Mouse (Mus musculus): Measurements from ENCODE around the gene Atad1. TPM values are rescaled to one million over a fixed set of nuclear protein-coding genes. Genes with fewer than 3 reads are reported as not detected.
"Not testable (repeated sequence)": the region's sequence is repeated elsewhere in the genome, so short reads cannot be mapped to it uniquely, and the experiment has no call there.

The Atad1 gene
- polyA plus RNA-seq, 1 experiment, result 10.4 TPM

DNA sequence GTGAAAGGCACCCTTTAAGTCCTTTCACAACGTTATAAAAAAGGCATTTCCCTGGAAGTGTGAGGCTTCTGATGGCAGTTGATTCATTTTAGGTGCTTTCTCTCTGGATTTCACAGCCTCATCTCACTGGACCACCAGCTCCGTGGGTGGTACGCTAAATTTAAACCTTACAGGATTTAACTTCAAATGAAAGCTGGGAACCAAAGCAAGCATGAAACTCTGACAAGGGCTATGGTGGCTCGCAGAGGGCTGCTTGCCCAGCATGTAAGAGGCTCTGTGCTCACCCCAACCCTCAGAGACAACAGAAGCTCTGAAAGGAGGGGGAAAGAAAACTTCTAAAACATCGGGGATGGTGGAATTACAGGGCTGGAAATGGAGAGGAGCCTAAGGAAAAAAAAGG lies 51.9 kb downstream of the Atad1 start:
- Histone ChIP-seq H3K36me3 (ENCODE audit: control insufficient read depth, insufficient read depth) (peaks cover 74% of the 10 kb centered on the region), H3K4me3 (ENCODE audit: insufficient read depth, poor library complexity, severe bottlenecking) (no peak overlapping the region), H3K27me3 (ENCODE audit: control insufficient read depth, insufficient read depth, insufficient read length) (no peaks in the 10 kb centered on the region), H3K79me3 (ENCODE audit: low read depth) (no peaks in the 10 kb centered on the region), H3K79me2 (ENCODE audit: control insufficient read depth, insufficient read depth) (no peaks in the 10 kb centered on the region), H3ac (ENCODE audit: control insufficient read depth, insufficient read length, low read depth) (no peak overlapping the region)
- TF ChIP-seq MYOG (IDR thresholded peaks at IDR 0.05; ENCODE audit: control insufficient read depth, extremely low read depth, insufficient read length), result no peak
- TF ChIP-seq USF1 (IDR thresholded peaks at IDR 0.05; ENCODE audit: low read depth), result no peak
- TF ChIP-seq CEBPB (IDR thresholded peaks at IDR 0.05; ENCODE audit: low read depth), result no peak
- TF ChIP-seq MAX (IDR thresholded peaks at IDR 0.05), result no peak
- TF ChIP-seq FOSL1 (IDR thresholded peaks at IDR 0.05; ENCODE audit: insufficient read depth, low read length, poor library complexity, severe bottlenecking), result no peak
- no peak for TF ChIP-seq MYOD1 (IDR thresholded peaks at IDR 0.05; ENCODE audit: control insufficient read depth, insufficient read length, low read depth)
- TF ChIP-seq CTCF (IDR thresholded peaks at IDR 0.05; ENCODE audit: control insufficient read depth, insufficient read depth, insufficient read length), result no peak

- Histone ChIP-seq H3K79me3 (ENCODE audit: low read depth) (peaks cover 1% of the 10 kb centered on the region), H3ac (ENCODE audit: control insufficient read depth, insufficient read length, low read depth) (no peak overlapping the region), H3K27me3 (ENCODE audit: control insufficient read depth, insufficient read depth, insufficient read length) (no peaks in the 10 kb centered on the region), H3K36me3 (ENCODE audit: control insufficient read depth, insufficient read depth) (peaks cover 91% of the 10 kb centered on the region), H3K79me2 (ENCODE audit: control insufficient read depth, insufficient read depth) (no peaks in the 10 kb centered on the region), H3K4me3 (ENCODE audit: insufficient read depth, poor library complexity, severe bottlenecking) (no peak overlapping the region)
- TF ChIP-seq MYOD1 (IDR thresholded peaks at IDR 0.05; ENCODE audit: control insufficient read depth, insufficient read length, low read depth) (no peak), FOSL1 (IDR thresholded peaks at IDR 0.05; ENCODE audit: insufficient read depth, low read length, poor library complexity, severe bottlenecking) (no peak), CTCF (IDR thresholded peaks at IDR 0.05; ENCODE audit: control insufficient read depth, insufficient read depth, insufficient read length) (no peak), MYOG (IDR thresholded peaks at IDR 0.05; ENCODE audit: control insufficient read depth, extremely low read depth, insufficient read length) (no peak), USF1 (IDR thresholded peaks at IDR 0.05; ENCODE audit: low read depth) (no peak), MAX (IDR thresholded peaks at IDR 0.05) (no peak), CEBPB (IDR thresholded peaks at IDR 0.05; ENCODE audit: low read depth) (no peak)
Measured at GRCm38 (mm10) chr19:32683081-32683480, 56.5 kb downstream of the Atad1 start.

DNA sequence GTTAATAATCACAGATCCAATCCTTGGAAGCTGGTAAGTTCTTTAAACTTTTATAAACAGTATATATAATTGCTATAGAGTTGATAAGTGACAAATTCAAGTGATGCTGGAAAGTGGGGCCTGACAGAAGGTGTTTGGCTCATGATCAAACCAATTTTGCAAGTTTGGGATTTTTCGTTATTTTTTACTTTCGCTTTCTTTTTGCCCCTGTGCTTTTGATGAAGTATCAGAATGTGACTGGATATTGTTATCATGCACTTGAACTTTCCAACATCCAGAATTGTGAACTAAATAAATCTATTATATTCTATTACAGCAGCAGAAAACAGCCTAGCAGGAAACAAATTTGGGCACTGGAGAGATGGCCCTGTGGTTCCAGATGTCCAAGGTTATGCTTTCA lies 58.7 kb downstream of the Atad1 start:
- no peaks in the 10 kb centered on the region for H3K79me2 ChIP-seq (ENCODE audit: control insufficient read depth, insufficient read depth)
- no peak overlapping the region for H3ac ChIP-seq (ENCODE audit: control insufficient read depth, insufficient read length, low read depth)
- no peak overlapping the region for H3K4me3 ChIP-seq (ENCODE audit: insufficient read depth, poor library complexity, severe bottlenecking)
- TF ChIP-seq FOSL1 (IDR thresholded peaks at IDR 0.05; ENCODE audit: insufficient read depth, low read length, poor library complexity, severe bottlenecking) (no peak), MYOD1 (IDR thresholded peaks at IDR 0.05; ENCODE audit: control insufficient read depth, insufficient read length, low read depth) (no peak), USF1 (IDR thresholded peaks at IDR 0.05; ENCODE audit: low read depth) (no peak)
- H3K27me3 ChIP-seq (ENCODE audit: control insufficient read depth, insufficient read depth, insufficient read length), result no peaks in the 10 kb centered on the region
- H3K36me3 ChIP-seq (ENCODE audit: control insufficient read depth, insufficient read depth), result peaks cover 87% of the 10 kb centered on the region
- H3K79me3 ChIP-seq (ENCODE audit: low read depth), result peaks cover 1% of the 10 kb centered on the region

GRCm38 (mm10) chr19:32675766-32676165 lies 63.8 kb downstream of the Atad1 start:
- H3K79me3 ChIP-seq (ENCODE audit: low read depth), result peaks cover 1% of the 10 kb centered on the region
- H3ac ChIP-seq (ENCODE audit: control insufficient read depth, insufficient read length, low read depth), result no peak overlapping the region
- no peak overlapping the region for H3K4me3 ChIP-seq (ENCODE audit: insufficient read depth, poor library complexity, severe bottlenecking)
- H3K79me2 ChIP-seq (ENCODE audit: control insufficient read depth, insufficient read depth), result no peaks in the 10 kb centered on the region
- no peak for TF ChIP-seq FOSL1 (IDR thresholded peaks at IDR 0.05; ENCODE audit: insufficient read depth, low read length, poor library complexity, severe bottlenecking)
- no peak for TF ChIP-seq MYOG (IDR thresholded peaks at IDR 0.05; ENCODE audit: control insufficient read depth, extremely low read depth, insufficient read length)
- TF ChIP-seq MYOD1 (IDR thresholded peaks at IDR 0.05; ENCODE audit: control insufficient read depth, insufficient read length, low read depth), result no peak
- no peak for TF ChIP-seq CEBPB (IDR thresholded peaks at IDR 0.05; ENCODE audit: low read depth)
- no peak for TF ChIP-seq USF1 (IDR thresholded peaks at IDR 0.05; ENCODE audit: low read depth)
- no peak for TF ChIP-seq MAX (IDR thresholded peaks at IDR 0.05)
- no peak for TF ChIP-seq CTCF (IDR thresholded peaks at IDR 0.05; ENCODE audit: control insufficient read depth, insufficient read depth, insufficient read length)
- peaks cover 75% of the 10 kb centered on the region for H3K36me3 ChIP-seq (ENCODE audit: control insufficient read depth, insufficient read depth)
- no peaks in the 10 kb centered on the region for H3K27me3 ChIP-seq (ENCODE audit: control insufficient read depth, insufficient read depth, insufficient read length)

DNA sequence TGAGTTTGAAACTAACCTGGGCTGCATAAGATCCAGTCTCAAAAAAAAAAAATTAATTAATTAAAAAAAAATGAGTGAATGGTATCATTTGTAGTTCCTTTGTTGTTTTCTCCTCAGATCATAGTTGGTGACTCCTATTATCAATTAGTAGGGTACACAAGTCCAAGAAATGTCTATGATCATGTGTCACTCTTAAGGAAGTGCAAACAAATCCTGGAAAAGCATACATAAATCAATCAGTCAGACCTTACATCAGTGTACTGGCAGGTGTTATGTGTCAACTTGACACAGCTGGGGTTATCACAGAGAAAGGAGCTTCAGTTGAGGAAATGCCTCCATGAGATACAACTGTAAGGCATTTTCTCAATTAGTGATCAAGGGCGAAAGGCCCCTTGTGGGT lies 71.8 kb downstream of the Atad1 start:
- H3K36me3 ChIP-seq (ENCODE audit: control insufficient read depth, insufficient read depth), result peaks cover 10% of the 10 kb centered on the region
- not testable (repeated sequence) for H3K79me2 ChIP-seq (ENCODE audit: control insufficient read depth, insufficient read depth); H3K27me3 ChIP-seq (ENCODE audit: control insufficient read depth, insufficient read depth, insufficient read length); H3K79me3 ChIP-seq (ENCODE audit: low read depth); H3ac ChIP-seq (ENCODE audit: control insufficient read depth, insufficient read length, low read depth); H3K4me3 ChIP-seq (ENCODE audit: insufficient read depth, poor library complexity, severe bottlenecking)

DNA sequence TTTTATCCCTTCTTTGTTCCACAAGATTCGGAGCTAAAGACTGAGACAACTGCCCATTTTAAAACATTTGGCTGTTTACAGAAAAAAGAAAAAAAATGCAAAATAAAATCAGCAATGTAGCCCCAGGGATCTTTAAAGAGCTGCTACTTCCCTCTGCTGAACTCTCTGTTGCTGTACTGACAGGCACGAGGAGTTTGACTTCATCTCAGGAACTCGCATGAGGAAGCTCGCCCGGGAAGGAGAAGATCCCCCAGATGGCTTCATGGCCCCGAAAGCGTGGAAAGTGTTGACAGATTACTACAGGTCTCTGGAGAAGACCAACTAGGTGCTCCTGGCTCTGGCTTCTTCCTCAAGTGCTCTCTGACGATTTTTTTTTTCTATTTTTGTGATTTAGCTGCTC lies 74.3 kb downstream of the Atad1 start:
- no peak overlapping the region for H3ac ChIP-seq (ENCODE audit: control insufficient read depth, insufficient read length, low read depth)
- TF ChIP-seq MYOG (IDR thresholded peaks at IDR 0.05; ENCODE audit: control insufficient read depth, extremely low read depth, insufficient read length) (no peak), MYOD1 (IDR thresholded peaks at IDR 0.05; ENCODE audit: control insufficient read depth, insufficient read length, low read depth) (no peak), FOSL1 (IDR thresholded peaks at IDR 0.05; ENCODE audit: insufficient read depth, low read length, poor library complexity, severe bottlenecking) (no peak), CEBPB (IDR thresholded peaks at IDR 0.05; ENCODE audit: low read depth) (no peak), MAX (IDR thresholded peaks at IDR 0.05) (no peak), USF1 (IDR thresholded peaks at IDR 0.05; ENCODE audit: low read depth) (no peak), CTCF (IDR thresholded peaks at IDR 0.05; ENCODE audit: control insufficient read depth, insufficient read depth, insufficient read length) (no peak)
- H3K36me3 ChIP-seq (ENCODE audit: control insufficient read depth, insufficient read depth), result no peaks in the 10 kb centered on the region
- H3K27me3 ChIP-seq (ENCODE audit: control insufficient read depth, insufficient read depth, insufficient read length), result no peaks in the 10 kb centered on the region
- H3K79me3 ChIP-seq (ENCODE audit: low read depth), result no peaks in the 10 kb centered on the region
- no peaks in the 10 kb centered on the region for H3K79me2 ChIP-seq (ENCODE audit: control insufficient read depth, insufficient read depth)
- H3K4me3 ChIP-seq (ENCODE audit: insufficient read depth, poor library complexity, severe bottlenecking), result no peak overlapping the region

Data from C2C12 (cell line).